Mouse (Mus musculus): ENCODE measurements at regions not wholly inside any gene's neighbourhood (a gene's known extent, or its start where the extent isn't known, plus 50 kb on each side); places are given as distances from the start of the nearest gene placed in this dataset.

DNA sequence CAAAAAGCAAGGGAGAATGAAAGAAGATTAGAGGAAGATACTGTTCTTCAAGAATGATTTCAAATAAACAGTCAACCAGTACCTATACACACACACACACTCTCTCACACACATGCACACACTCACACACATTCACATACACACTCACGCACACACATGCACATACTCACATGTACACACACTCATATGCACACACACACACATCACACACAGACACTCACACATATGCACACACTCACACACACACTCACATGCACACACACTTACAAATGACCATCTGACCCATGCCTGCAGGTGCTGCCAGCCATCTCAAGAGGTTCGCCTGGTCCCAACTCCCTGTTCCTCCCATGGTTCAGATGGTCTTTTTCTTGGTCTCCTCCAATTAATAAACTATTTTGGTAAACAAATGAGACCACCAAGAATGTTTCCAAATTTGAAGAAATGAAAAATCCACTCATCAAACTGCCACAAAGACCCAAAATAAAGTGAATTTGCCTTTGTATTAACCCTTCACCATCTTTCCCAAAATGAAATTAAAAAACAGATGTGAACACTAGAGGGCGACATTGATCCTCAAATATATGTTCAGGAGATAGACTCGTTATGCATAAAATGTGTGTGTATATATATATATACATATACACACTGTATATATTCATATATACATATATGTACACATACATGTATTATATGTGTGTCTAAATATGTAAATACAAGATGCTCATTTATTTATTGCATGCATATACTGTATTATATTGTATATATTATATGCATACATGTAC lies 150.3 kb upstream of the Ank start:
- Histone ChIP-seq H3K27ac (ENCODE audit: insufficient read depth, low read depth, low read length) (no peak overlapping the region), H3K4me1 (ENCODE audit: control insufficient read depth, insufficient read depth, low read length) (no peaks in the 10 kb centered on the region), H3K4me3 (ENCODE audit: insufficient read depth, low read length) (no peak overlapping the region)
- no peak for TF ChIP-seq CTCF (IDR thresholded peaks at IDR 0.05; ENCODE audit: low read depth, low read length)
- TF ChIP-seq POLR2A (IDR thresholded peaks at IDR 0.05; ENCODE audit: borderline replicate concordance, low read depth, low read length) = no peak

- TF ChIP-seq CTCF (IDR thresholded peaks at IDR 0.05; ENCODE audit: low read depth, low read length) (no peak), POLR2A (IDR thresholded peaks at IDR 0.05; ENCODE audit: borderline replicate concordance, low read depth, low read length) (no peak)
- Histone ChIP-seq H3K4me3 (ENCODE audit: insufficient read depth, low read length) (no peak overlapping the region), H3K4me1 (ENCODE audit: control insufficient read depth, insufficient read depth, low read length) (no peaks in the 10 kb centered on the region), H3K27ac (ENCODE audit: insufficient read depth, low read depth, low read length) (no peak overlapping the region)
Measured at GRCm38 (mm10) chr15:27316746-27317129, 149.7 kb upstream of the Ank start.

GRCm38 (mm10) chr15:27321915-27322665 lies 144.4 kb upstream of the Ank start:
- TF ChIP-seq POLR2A (IDR thresholded peaks at IDR 0.05; ENCODE audit: borderline replicate concordance, low read depth, low read length) (no peak), CTCF (IDR thresholded peaks at IDR 0.05; ENCODE audit: low read depth, low read length) (no peak)
- Histone ChIP-seq H3K4me3 (ENCODE audit: insufficient read depth, low read length) (no peak overlapping the region), H3K4me1 (ENCODE audit: control insufficient read depth, insufficient read depth, low read length) (no peaks in the 10 kb centered on the region), H3K27ac (ENCODE audit: insufficient read depth, low read depth, low read length) (no peak overlapping the region)

DNA sequence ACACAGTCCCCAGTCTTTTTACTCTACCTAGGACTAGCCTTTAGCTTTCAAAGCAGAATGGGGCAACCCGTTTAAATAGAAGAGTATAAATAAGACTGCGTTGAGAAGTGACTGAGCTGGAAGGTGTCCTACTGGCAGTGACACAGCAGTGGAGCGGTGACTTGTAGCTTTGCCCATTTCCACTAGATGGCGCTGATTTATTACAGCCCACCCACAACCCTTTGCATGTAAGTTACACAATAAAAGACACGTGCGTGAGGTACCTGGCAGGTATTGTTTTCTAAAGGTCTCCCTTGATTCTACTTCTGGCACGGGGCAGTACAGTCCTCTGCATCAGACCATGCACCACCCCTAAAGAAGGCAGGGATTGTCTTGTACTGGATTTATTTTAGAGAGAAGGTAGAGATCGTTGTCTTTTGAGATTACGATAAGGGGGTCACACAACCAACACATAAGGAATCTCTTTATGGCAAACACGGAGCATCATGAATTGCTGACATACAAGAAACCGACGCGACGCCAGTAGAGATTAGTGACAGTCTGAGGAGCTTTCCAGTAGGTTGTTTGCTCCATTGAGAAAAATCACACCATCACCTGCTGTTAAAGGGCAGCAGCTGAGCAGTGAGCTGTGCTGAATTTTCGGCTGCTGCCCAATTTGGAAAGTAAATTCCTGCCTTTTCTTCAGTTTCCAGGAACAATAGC lies 140.5 kb upstream of the Ank start:
- Histone ChIP-seq H3K4me3 (ENCODE audit: insufficient read depth, low read length) (no peak overlapping the region), H3K27ac (ENCODE audit: insufficient read depth, low read depth, low read length) (no peak overlapping the region), H3K4me1 (ENCODE audit: control insufficient read depth, insufficient read depth, low read length) (no peaks in the 10 kb centered on the region; the same call in 1 of the 2 replicates)
- TF ChIP-seq POLR2A (IDR thresholded peaks at IDR 0.05; ENCODE audit: borderline replicate concordance, low read depth, low read length) = no peak
- TF ChIP-seq CTCF (IDR thresholded peaks at IDR 0.05; ENCODE audit: low read depth, low read length) = peak; percentile 77

DNA sequence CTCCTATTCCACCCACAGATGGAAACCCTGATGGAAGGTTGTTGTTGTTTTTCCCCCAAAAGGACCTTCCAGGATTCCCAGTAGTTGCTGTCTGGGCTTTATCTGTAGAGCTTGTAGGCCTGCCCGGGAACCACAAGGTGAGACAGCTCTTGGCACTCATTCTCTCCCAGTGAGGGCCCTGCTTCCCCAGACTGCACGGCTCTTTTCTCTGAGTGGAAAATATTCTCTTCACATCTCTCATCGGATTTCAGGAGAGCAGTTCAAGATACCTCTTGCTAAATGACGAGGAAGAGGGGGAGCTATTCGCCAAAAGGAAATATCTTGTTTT lies 140.0 kb upstream of the Ank start:
- no peak for TF ChIP-seq CTCF (IDR thresholded peaks at IDR 0.05; ENCODE audit: low read depth, low read length)
- TF ChIP-seq POLR2A (IDR thresholded peaks at IDR 0.05; ENCODE audit: borderline replicate concordance, low read depth, low read length) = no peak
- Histone ChIP-seq H3K4me3 (ENCODE audit: insufficient read depth, low read length) (no peak overlapping the region), H3K27ac (ENCODE audit: insufficient read depth, low read depth, low read length) (no peak overlapping the region), H3K4me1 (ENCODE audit: control insufficient read depth, insufficient read depth, low read length) (no peaks in the 10 kb centered on the region; the same call in 1 of the 2 replicates)

DNA sequence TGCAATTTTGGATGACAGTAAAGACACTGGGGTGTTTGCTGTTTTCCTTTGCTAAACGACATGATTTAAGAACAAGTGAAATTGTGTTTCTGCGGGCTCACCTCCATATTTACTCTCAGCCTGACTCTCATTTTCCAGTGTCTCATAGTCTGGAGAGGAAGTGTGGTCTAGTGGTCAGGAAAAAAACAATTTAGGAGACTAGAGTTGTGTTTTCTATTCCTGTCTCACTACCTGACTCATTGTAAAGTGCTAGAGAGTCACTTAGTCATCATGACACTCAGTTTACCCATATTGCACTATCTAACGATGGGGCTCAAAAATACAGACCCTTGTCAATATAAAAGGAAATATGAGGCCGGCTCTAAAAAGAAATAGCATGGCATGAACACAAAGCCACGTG lies 138.7 kb upstream of the Ank start:
- Histone ChIP-seq H3K4me3 (ENCODE audit: insufficient read depth, low read length) (no peak overlapping the region), H3K27ac (ENCODE audit: insufficient read depth, low read depth, low read length) (no peak overlapping the region), H3K4me1 (ENCODE audit: control insufficient read depth, insufficient read depth, low read length) (no peaks in the 10 kb centered on the region; the same call in 1 of the 2 replicates)
- TF ChIP-seq CTCF (IDR thresholded peaks at IDR 0.05; ENCODE audit: low read depth, low read length) (no peak), POLR2A (IDR thresholded peaks at IDR 0.05; ENCODE audit: borderline replicate concordance, low read depth, low read length) (no peak)

- no peak overlapping the region for H3K4me3 ChIP-seq (ENCODE audit: insufficient read depth, low read length)
- TF ChIP-seq POLR2A (IDR thresholded peaks at IDR 0.05; ENCODE audit: borderline replicate concordance, low read depth, low read length) (no peak), CTCF (IDR thresholded peaks at IDR 0.05; ENCODE audit: low read depth, low read length) (no peak)
Measured at GRCm38 (mm10) chr15:27328441-27328840, 138.0 kb upstream of the Ank start.

DNA sequence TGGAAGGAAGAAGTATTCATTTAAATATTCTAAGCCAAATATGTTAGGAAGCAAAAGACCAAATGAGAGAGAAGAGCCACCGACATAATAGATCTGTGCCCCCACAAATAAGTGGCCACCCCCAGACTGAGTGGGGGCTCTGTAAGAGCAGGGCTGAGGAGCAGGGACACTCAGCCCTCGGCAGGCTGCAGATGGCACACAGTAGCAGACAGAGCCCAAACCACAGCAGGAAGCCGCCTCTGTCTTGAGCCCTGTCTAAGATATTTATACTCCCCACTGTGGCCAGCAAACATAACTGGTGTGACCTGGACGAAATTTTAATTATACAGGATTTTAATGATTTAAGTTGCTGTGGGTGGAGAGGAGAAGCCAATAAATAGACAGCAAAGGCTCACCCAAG lies 126.4 kb upstream of the Ank start:
- no peak for TF ChIP-seq POLR2A (IDR thresholded peaks at IDR 0.05; ENCODE audit: borderline replicate concordance, low read depth, low read length)
- no peak for TF ChIP-seq CTCF (IDR thresholded peaks at IDR 0.05; ENCODE audit: low read depth, low read length)
- no peak overlapping the region for H3K4me3 ChIP-seq (ENCODE audit: insufficient read depth, low read length)
- H3K27ac ChIP-seq (ENCODE audit: insufficient read depth, low read depth, low read length) = no peak overlapping the region
- no peaks in the 10 kb centered on the region for H3K4me1 ChIP-seq (ENCODE audit: control insufficient read depth, insufficient read depth, low read length)

More at GRCm38 (mm10) chr15:27328441-27328840, 138.0 kb upstream of the Ank start:
- Histone ChIP-seq H3K4me1 (ENCODE audit: control insufficient read depth, insufficient read depth, low read length) (no peaks in the 10 kb centered on the region; the same call in 1 of the 2 replicates), H3K27ac (ENCODE audit: insufficient read depth, low read depth, low read length) (no peak overlapping the region)

GRCm38 (mm10) chr15:27341518-27341976 lies 124.9 kb upstream of the Ank start:
- Histone ChIP-seq H3K4me1 (ENCODE audit: control insufficient read depth, insufficient read depth, low read length) (no peaks in the 10 kb centered on the region), H3K4me3 (ENCODE audit: insufficient read depth, low read length) (no peak overlapping the region), H3K27ac (ENCODE audit: insufficient read depth, low read depth, low read length) (no peak overlapping the region)
- no peak for TF ChIP-seq CTCF (IDR thresholded peaks at IDR 0.05; ENCODE audit: low read depth, low read length)
- TF ChIP-seq POLR2A (IDR thresholded peaks at IDR 0.05; ENCODE audit: borderline replicate concordance, low read depth, low read length) = no peak

Measured in bone marrow macrophage, adult 2 months (primary cell).